Mouse (Mus musculus) lung, postnatal 4 days (tissue): ENCODE measurements around the gene Mrpl1.
A peak's percentile ranks its signal among the peaks of the same experiment; 100 is the strongest.

Experiments
- DNase-seq, 2 experiments: peaks; one replicate each; pipeline ENCODE4 v3.0.0; 2021

The Mrpl1 gene

DNA sequence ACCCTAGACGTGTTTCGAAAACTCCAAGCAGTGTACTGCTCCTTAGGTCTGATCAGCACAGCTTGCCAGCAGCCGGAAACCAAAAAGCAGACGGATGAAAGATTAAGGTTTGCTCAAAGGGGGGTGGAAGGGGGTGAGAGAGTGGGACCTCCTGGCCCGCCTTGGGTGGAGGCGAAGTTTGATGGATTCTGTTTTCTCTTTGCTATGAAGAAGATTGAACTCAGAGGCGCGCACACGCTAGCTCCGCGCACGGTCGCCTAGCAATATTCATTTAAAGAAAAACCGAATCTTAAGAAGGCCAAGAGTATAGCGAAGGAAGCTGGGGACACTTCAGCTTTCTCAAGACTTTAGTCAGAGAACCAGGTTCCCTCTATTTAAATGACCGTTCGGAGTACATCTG lies at the start of gene Mrpl1:
TSS of gene Mrpl1 (plus strand) at position 35 of the 400 bp plus-strand sequence.
- DNase-seq, result peak; percentile 50 to 59

DNA sequence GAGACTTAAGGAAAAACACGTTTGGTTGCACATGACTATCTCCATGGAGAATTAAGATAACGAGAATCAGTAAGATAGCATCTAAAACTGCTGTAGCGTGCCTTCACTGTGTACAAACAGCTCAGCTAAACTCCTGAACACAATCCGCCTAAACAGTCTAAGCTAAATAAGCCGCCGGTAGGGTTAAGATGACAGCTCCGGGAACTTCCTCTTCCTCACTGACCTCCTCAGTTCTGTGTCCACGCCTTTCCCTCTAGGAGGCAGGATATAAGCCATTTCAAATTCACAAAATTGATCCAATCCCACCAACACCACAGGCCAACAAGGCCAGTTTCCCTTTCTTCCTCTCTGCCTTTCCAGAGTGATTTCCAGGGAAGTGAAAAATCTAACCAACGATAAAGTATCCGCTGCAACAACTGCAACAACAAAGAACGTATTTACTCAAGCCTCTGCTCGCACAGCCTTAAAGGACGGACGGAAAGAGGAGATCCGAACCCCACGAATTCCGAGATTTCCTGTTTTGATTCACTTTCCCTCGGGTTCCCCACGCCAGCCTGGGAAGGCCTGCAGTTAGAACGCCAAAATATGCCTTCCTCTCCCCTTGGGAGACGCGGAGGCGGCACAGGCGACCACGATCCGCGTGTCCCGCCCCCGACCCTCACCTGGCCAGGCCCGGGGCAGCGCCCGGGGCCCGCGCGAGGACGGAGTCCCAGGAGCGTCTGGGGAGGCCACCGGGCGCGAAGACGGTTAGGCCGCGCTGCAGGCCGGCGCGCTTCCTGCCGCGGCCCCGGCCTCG lies 48.6 kb upstream of the Mrpl1 start:
- peak in 1 of 2 experiments; percentile 55 for DNase-seq

DNA sequence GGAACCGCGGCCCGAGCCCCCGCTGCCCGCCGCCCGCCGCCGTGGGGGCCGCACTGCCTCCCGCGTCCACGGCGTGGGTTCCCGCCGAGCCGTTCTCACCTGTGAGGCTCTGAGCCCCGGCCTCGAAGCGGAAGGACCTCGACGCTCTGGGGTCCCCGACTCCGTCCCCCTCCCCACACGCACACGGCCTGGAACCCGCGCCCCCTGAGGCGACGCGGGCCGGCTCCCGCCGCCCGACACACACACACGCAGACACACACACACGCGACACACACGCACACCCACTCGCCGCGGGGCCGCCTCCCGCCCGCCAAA lies 48.1 kb upstream of the Mrpl1 start:
- peak in 1 of 2 experiments; percentile 46 for DNase-seq

DNA sequence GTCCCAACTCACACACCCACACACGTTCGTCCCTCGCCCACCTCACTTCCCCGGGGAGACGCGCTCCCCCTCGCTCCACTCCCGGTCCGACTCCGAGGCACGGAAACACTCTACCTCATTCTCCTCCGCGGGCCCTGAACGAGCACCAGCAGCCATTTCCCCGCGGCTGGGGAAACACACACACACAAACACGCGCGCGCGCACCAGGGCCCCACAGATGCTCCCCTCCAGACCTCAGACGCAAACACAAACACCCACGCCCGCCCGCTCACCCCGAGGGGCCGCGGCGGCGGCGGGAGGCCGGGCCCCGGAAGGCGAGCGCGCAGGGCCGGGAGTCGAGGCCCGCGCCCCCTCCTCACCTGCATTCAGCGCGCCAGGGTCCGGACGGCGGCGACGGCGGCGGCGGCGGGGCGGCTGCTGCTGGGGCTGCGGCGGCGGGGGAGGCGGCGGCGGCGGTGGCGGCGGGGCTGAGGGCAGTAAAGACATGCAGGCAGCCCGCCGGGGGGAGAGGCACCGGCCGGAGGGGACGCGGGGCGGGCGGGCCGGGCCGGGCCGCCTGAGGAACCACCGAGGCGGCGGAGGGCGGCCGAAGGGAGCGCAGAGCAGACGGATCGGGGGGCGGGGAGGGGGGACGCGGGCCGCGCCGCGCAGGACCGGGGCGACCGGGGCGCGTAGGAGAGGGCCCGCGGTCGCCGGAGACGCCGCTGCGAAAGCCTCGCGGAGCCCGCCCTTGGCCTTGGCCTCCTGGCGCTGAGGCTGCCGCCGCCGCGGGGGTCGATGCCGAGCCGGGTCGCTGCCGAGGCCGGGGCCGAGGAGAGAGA lies 47.5 kb upstream of the Mrpl1 start:
- peak; percentile 73 to 75 for DNase-seq

DNA sequence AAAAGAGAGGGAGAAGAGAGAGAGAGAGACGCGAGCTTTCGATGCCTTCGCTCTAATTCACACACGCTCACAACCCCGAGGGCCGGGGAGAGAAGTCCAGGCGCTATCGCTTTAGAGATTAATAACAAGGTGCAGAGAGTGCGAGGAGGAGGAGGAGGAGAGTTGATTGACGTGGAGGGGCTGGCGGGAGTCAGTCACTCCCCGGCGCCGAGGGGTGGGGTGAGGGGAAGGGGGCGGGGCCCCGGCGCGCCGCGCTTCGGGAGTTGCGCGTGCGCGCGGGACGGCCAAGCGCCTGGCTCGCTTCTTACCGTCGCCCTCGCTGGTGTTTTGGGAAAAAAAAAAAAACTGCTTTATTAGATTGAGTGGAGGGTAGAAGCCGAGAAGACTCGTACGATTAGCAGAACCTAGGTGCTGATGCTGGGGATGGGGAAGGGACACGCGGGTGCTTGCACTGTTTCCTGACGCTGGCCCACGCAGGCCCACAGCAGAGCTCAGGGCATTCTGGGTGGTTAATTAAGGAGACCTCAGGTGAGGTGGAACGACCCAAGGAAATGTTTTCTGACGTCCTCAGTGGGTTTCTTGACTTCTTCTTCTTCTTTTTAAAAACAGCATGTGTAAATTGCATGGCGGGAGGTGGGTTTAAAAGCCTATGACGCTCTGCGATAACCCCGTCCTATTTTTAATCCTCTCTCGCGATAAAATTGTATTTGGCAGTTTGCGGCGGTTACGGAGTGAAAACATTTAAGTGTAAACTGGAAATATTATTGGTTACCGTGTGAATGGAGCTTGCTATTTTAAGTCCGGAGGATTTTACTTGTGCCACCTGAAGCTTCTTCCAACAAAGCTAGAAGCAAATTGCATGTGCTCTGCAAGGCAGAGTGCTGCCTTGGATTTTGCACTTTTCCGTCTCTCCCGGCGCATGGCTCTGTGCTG lies 46.6 kb upstream of the Mrpl1 start:
- peak; percentile 87 to 89 for DNase-seq

DNA sequence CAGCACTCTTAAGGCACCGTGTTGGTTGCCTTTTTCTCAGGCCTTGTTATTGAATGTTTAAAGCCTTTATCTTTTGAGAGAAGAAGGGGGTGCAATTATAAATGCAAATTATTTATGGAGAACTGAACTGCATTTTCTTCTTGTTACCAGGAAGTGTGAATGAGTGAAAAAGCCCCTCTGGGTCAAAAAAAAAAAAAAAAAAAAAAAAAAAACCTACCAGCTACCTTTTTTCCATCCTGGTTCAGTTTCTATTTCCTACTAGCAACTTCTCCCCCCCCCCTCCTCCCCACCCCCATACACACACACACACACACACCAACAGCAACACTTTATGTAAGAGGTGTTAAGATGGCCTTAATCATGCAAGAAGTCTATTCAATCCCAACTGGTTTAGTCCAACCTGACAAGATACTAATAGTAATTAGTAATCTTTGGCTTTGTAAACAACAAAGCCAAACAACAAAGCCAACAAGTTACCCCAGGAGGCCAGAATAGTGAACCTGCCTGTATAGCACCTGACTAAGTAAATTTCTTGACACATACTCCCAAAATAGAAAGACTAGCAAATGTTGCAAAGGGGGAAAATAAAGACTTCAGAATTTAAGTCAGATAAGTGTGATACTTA lies 45.8 kb upstream of the Mrpl1 start:
- DNase-seq, result no peak

DNA sequence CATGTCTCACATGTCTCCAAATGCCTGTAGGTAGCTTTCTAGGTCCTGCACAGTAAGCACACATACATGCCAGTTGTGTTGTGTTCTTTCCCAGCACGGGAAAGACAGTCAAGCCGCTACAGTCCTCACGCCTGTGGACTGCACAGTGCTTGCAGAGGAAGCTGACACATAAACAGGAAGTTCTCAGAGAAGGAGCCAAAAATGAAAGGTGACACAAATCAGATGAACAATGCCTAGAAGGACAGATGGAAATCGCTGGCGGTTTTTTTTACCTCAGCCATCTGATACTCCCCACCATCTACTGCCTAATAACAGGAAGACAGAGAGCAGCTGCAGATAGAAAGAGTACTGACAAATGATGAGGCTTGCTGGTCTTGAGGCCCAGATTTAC lies 45.3 kb upstream of the Mrpl1 start, which contains the start of gene Cnot6l:
TSS of gene Cnot6l (minus strand) at position 151 of the 391 bp plus-strand sequence.
- peak; percentile 57 to 69 for DNase-seq

DNA sequence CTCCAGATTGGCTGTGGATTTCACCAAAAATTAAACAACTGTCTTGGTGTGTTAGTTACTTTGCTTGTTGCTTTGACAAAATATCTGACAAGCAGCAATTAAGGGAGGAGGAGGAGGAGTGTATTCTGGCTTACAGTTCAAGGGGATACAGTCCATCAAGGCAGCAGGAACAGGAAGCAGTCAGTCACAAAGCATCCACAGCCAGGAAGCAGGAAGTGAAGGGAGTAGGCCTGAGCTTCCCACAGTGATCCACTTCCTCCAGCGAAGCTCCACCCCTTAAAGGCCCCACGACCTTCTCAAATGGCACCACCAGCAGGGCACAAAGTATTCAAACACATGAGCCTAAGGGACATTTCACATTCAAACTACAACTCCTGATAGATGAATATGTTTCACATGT lies 42.5 kb upstream of the Mrpl1 start:
- DNase-seq, result no peak

DNA sequence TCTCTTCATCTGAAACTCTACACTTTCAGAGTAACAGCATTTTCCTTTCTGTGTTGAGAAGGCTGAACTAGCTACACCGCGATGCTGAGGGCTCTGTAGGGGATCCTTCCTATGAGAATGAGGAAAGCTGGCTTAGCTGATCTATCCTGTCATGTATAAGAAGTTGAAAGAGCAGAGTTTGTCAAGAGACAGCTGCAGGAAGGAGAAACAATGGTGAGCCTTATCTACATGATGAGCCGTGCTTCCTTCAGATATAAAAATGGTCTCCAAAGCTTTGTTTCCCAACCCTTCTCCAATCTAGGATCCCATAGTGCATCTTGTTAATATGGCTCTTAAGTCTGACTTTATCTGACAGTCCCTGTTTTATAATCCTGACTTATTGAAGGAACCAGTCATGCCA lies 38.9 kb upstream of the Mrpl1 start:
- DNase-seq, result no peak

DNA sequence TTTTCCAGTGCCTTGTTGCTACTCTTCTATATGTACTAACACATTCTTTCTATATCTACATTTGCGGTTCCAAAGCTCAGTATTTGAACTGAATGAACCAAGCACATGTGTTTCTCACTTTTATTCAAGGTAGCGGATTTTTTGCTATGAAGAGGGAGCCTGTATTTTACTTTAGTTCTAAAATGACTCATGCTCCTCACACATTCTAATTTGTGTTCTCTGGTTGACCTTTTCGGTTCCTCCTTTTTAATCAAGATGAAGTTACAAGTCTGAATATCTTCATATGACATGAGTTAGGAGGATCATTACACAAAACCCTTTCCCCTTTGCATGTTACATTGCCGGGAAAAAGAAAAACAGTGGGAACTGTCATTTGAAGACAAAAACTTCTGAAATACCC lies 37.5 kb upstream of the Mrpl1 start:
- DNase-seq, result no peak

DNA sequence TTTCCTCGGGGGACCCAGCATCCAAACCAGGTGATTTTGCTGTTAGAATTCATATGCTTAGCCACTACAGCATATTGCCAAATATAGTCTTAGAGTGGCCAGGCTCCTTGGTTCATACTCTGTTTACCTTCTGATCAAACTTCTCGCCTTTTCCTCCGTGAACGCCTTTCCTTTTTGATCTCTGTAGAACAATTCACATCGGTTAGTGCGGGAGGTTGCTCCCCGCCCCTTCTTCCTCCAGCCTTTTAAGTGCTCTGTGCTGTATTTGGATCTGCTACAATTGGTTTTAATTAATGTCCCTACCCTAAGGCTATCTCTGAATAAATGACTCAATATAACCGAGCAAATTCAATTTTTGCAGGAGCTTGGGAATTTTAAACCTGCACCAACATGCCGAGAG lies 33.2 kb upstream of the Mrpl1 start:
- DNase-seq, result peak in 1 of 2 experiments; percentile 16

DNA sequence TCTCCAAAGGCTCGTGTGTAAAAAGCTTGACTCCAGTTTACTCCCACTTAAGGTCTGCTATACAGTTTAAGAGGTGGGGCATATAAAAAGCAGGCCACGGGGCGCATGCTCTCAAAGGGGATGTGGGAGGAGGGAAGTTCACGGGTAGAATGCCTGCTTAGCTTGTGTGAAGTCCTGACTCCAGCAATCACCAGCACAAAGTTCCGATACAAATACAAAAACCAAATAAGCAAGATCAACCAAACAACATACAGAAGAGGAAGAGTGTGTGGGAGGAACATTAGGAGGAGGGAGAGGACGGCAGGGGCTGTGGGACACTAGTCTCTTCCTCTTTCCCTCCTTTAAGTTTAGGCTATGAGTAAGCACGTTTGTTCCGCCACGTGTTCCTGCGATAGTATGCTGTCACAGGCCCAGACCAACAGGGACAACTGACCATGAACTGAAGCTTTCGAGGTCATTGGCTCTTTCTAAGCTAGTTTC lies 32.4 kb upstream of the Mrpl1 start:
- DNase-seq, result peak in 1 of 2 experiments; percentile 27

DNA sequence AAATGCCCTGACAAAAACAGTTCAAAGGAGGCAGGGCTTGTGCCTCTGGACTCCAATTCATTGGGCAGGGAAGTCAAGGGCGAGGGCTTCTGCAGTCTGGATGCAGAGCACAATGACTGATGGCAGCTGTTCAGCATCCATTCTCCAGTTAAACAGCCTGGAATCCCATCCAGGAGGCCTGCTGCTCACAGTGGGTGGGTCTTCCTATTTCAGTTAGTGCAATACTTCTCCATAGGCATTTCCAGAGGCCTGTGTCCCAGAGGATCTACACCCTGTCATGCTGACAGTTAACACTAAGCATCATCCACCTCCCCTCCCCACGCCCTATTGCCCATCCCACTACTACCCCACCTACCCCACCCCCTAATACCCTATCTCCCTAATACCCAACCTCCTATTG lies 26.1 kb upstream of the Mrpl1 start:
- DNase-seq, result no peak

DNA sequence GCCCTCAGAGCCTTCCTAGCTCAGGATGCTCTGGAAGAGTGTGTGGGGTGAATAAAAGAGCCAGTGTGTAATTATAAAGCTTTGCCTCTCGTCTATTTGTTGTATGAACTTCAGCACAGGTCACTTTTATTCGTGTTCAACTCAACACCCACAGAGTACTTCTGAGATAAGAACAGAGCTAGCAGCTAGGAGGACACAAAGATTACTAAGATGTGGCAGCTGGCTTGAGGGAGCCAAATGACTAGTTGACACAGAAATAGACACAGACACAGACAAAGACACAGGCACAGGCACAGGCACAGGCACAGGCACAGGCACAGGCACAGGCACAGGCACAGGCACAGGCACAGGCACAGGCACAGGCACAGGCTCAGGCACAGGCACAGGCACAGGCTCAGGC lies 25.3 kb upstream of the Mrpl1 start:
- no peak for DNase-seq

DNA sequence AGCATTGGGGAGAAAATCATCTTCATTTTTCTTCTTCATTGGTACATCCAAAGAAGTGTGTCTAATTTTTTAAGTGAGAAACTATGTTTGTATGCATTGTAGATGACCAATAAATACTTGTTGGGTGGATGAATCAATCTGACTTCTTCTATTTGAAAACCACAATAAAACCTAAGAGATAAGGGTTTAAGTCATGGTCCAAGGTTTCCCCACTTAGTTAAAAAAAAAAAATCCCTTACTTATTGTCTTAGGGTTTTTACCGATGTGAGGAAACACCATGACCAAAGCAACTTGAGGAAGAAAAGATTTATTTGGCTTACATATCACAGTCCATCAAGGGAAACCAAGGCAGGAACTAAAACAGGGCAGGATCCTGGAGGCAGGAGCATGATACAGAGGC lies 19.5 kb upstream of the Mrpl1 start:
- DNase-seq, result no peak

DNA sequence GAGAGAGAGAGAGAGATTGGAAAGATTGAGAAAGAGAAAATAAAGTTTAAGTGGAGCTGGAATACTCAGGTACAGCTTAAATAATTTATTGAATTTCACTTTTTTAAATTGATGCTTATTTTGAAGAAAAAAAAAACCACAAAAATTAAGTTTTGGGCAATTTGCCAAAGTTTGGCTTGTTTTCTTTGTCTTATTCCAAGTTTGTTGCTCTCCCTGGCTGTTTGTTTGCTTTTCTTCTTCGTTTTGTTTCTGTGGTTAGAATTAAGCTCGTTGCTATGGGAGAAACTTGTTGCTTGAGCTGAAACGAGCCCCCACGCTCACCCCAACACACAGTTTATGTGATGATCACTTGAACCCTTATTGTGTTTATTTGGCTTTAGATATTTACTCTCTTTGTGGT lies 18.0 kb upstream of the Mrpl1 start:
- DNase-seq, result no peak

DNA sequence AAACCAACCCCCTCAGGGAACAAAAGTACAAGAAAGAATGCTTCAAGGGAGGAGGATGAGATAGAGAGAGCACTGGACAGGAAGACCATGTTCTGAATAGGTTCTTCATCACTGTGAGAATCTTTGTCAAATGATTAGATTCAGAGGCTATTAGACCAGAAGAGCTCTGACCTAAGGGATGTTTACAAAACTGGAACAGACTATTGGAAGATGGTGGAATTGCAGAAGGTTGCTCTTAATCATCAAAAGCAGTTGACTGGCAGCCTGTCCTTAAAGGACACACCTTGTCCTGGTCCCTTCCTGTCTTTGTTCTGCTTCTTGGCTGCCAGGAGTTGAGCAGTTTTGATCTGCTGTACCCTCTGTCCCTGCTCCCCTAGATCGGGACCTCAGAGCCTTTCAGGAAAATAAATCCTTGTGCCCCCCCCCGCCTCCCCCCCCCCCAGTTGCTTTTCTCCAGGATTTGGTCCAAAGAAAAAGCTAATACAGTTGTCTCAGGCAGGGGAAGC lies 12.7 kb upstream of the Mrpl1 start:
- no peak for DNase-seq

DNA sequence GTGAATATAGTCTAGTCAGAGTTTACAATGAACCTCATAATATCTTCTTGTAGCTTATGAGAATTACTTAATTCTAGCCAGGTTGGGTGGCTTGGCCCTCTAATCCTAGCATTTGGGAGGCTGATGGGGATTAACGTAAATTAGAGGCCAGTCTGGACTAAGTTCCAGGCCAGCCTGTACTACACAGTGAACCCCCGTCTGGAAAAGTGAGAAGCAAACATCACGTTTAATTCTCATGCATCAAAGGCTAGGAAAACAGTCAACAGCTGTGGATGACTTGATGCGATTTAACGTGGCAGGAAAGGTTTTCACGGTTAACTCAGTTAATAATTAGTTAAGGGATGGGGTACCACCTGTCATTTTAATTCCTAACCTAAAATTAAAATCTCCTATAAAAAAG lies 11.0 kb upstream of the Mrpl1 start:
- DNase-seq, result no peak

DNA sequence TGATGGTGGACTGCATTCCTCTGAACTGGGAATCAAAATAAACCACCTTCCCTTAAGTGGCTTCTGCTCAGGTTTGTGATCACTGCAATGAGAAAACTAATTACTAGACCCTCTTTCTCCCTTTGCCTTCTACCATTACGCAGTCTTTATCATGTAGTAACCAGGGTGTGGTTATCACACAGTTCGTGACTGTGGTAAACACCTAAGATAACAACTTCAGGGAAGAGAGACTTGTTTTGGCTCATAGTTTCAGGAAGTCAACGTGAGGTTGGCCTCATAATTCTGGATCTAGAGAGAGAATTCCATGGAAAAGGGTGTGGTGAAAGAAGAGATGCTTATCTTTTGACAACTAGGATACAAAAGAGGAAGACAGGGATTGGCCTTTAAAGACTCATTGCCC lies 9.0 kb upstream of the Mrpl1 start:
- no peak for DNase-seq

DNA sequence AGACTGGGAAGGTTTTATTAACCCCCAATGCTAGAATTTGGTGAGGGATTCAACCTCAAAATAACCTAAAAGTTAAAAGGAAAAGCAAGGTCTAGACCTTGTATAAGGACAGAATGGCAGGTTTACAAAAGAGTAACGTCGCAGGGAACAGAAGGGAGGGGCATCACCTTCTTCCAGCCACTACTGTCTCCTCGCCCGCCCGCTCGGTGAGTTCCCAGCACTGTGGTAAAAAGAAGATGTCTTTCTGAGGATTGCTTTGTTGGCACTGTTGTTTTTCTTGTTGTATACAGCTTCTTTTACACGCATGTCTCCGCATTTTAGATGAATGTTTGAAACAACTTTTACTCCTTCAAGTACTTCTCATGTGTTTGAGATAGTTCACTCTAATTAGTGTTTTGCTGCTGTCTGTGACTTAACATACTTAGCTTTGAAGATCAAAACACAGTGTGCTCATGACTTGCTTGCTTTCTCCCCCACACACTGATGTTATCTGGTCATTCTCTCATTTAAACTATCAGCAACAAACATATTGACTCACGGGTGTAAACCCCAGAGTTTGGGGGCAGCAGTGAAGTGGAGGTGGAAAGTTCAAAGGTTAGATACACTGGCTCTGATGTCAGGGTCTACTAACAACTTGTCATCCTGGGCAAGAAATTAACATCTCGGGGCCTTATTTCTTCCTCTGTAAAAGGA lies 7.7 kb upstream of the Mrpl1 start:
- DNase-seq, result no peak

DNA sequence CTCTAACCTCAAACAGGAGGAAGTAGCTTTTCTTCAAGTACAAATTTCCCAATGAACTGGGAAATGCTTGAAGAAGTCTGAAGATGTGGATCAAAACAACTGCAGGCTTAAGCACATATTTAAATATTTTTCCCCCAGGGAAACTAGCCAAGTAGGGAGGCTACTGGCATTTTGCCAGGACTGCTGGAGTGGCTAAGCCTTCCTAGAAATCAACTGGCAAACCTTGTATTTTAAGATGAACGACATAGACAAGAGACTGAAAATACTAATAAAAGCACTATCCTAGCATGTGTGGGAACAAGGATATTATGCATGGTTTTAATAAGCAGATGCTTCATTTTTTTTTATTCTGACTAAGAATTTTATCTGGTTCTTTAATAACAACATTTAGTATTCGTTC lies 2.4 kb upstream of the Mrpl1 start:
- peak; percentile 67 to 84 for DNase-seq

DNA sequence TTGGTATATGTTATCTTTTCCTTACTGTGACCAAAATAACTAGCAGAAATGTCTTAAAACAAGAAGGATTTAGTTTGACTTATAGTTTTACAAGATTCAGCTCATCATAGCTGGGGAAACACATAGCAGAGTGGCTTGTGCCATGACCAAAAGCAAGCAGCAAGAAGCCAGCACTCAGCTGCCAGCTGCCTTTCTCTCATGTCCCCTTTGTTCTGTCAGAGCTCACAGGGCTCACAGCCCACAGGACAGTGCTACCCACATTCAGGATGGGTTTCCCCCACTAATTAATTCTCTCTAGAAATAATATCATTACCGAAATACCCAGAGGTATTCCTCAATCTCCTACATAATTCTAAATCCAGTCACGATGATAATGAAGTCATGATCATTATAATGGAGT lies 1.8 kb upstream of the Mrpl1 start:
- DNase-seq, result no peak
